Mouse (Mus musculus) ES-E14 (cell line): ENCODE results near the gene Emilin2.

Source experiments
- CHD2 ChIP-seq: IDR thresholded peaks from 2 replicates; pipeline ENCODE4 v1.6.1; 2014; ENCODE audit warnings: mild to moderate bottlenecking, low read depth, low read length, inconsistent platforms
- HCFC1 ChIP-seq: IDR thresholded peaks from 2 replicates; pipeline ENCODE4 v1.6.1; 2012; ENCODE audit warnings: low read length, inconsistent platforms, borderline replicate concordance; ENCODE audit not compliant: insufficient read depth
- ZC3H11A ChIP-seq: IDR thresholded peaks from 2 replicates; pipeline ENCODE4 v1.6.1; 2012; ENCODE audit warnings: low read depth, mild to moderate bottlenecking, inconsistent platforms, low read length, borderline replicate concordance

- TF ChIP-seq ZC3H11A = no peak
- no peak for TF ChIP-seq CHD2
- no peak for TF ChIP-seq HCFC1
Observed at GRCm38 (mm10) chr17:71238494-71238893, 73.3 kb downstream of the Emilin2 start.
